Mouse (Mus musculus) gastrocnemius, adult 18-20 months (tissue): ENCODE data around the gene Rerg. TPM values are rescaled to one million over a fixed set of nuclear protein-coding genes. Genes with fewer than 3 reads are reported as not detected.
"Not testable (repeated sequence)": the region's sequence is repeated elsewhere in the genome, so short reads cannot be mapped to it uniquely, and the experiment has no call there.

Source experiments
- DNase-seq: peaks from one replicate; pipeline ENCODE4 v3.0.0; 2021; ENCODE audit warnings: low spot score
- total RNA-seq, 2 experiments: library from RNA; stranded (reverse); gene quantifications; 2 replicates each; pipeline ENCODE4 v1.2.3; 2021

Rerg gene
- total RNA-seq, 2 experiments from 2014 or later: 0.78 to 1.2 TPM

GRCm38 (mm10) chr6:137079701-137080100 lies 90.6 kb downstream of the Rerg start:
- DNase-seq: no peak

GRCm38 (mm10) chr6:137076731-137077130 lies 93.6 kb downstream of the Rerg start:
- no peak for DNase-seq

GRCm38 (mm10) chr6:137076225-137076624 lies 94.1 kb downstream of the Rerg start:
- no peak for DNase-seq

- DNase-seq: no peak
Observed at GRCm38 (mm10) chr6:137072256-137072655, 98.0 kb downstream of the Rerg start.

GRCm38 (mm10) chr6:137071466-137071865 lies 98.8 kb downstream of the Rerg start:
- DNase-seq: no peak

GRCm38 (mm10) chr6:137065506-137065905 lies 104.8 kb downstream of the Rerg start:
- DNase-seq: no peak

- DNase-seq: no peak
Observed at GRCm38 (mm10) chr6:137064786-137065185, 105.5 kb downstream of the Rerg start.

- DNase-seq: no peak
Observed at GRCm38 (mm10) chr6:137063239-137063940, 106.9 kb downstream of the Rerg start.

GRCm38 (mm10) chr6:137061880-137062531 lies 108.3 kb downstream of the Rerg start:
- DNase-seq: no peak

- no peak for DNase-seq
Observed at GRCm38 (mm10) chr6:137060595-137060994, 109.7 kb downstream of the Rerg start.

- DNase-seq: no peak
Observed at GRCm38 (mm10) chr6:137058257-137058656, 112.0 kb downstream of the Rerg start.

GRCm38 (mm10) chr6:137054073-137054472 lies 116.2 kb downstream of the Rerg start:
- no peak for DNase-seq

GRCm38 (mm10) chr6:137053464-137053863 lies 116.8 kb downstream of the Rerg start:
- peak; percentile 8 for DNase-seq

GRCm38 (mm10) chr6:137053006-137053405 lies 117.3 kb downstream of the Rerg start:
- no peak for DNase-seq

GRCm38 (mm10) chr6:137047036-137047435 lies 123.3 kb downstream of the Rerg start:
- DNase-seq: no peak

GRCm38 (mm10) chr6:137045011-137045504 lies 125.2 kb downstream of the Rerg start:
- DNase-seq: no peak

- DNase-seq: not testable (repeated sequence)
Observed at GRCm38 (mm10) chr6:137035611-137036395, 134.5 kb downstream of the Rerg start.

GRCm38 (mm10) chr6:137030611-137031097 lies 139.6 kb downstream of the Rerg start:
- DNase-seq: no peak

- no peak for DNase-seq
Observed at GRCm38 (mm10) chr6:137029931-137030610, 140.2 kb downstream of the Rerg start.

GRCm38 (mm10) chr6:137025461-137025860 lies 144.8 kb downstream of the Rerg start:
- no peak for DNase-seq

- no peak for DNase-seq
Observed at GRCm38 (mm10) chr6:137024541-137024940, 145.8 kb downstream of the Rerg start.
